Mouse (Mus musculus) forebrain, embryonic 13.5 days (tissue): Measurements from ENCODE around the gene Hfm1. TPM values are rescaled to one million over a fixed set of nuclear protein-coding genes. Genes with fewer than 3 reads are reported as not detected.

Source experiments
- ATAC-seq: fragments of 200-750 bp; cut with Nextera tagmentation; 2 replicates; pipeline ENCODE4 v1.8.0; 2017
- H3K27ac ChIP-seq: fragments of 300-500 bp; sonication (generic); 2 replicates; pipeline ENCODE4 v1.5.1; 2015; ENCODE audit warnings: inconsistent platforms, mild to moderate bottlenecking, moderate library complexity
- H3K27me3 ChIP-seq: fragments of 300-500 bp; sonication (generic); 2 replicates; pipeline ENCODE4 v1.6.1; 2015; ENCODE audit warnings: mild to moderate bottlenecking, inconsistent platforms
- H3K36me3 ChIP-seq: fragments of 300-500 bp; sonication (generic); 2 replicates; pipeline ENCODE4 v1.6.1; 2015; ENCODE audit warnings: mild to moderate bottlenecking, inconsistent platforms; ENCODE audit not compliant: poor library complexity, severe bottlenecking
- H3K4me1 ChIP-seq: fragments of 300-500 bp; sonication (generic); 2 replicates; pipeline ENCODE4 v1.6.1; 2015; ENCODE audit warnings: inconsistent platforms
- H3K4me2 ChIP-seq: fragments of 300-500 bp; sonication (generic); 2 replicates; pipeline ENCODE4 v1.6.1; 2015; ENCODE audit warnings: inconsistent platforms, mild to moderate bottlenecking, moderate library complexity
- H3K4me3 ChIP-seq: fragments of 300-500 bp; sonication (generic); 2 replicates; pipeline ENCODE4 v1.5.1; 2015; ENCODE audit warnings: mild to moderate bottlenecking, inconsistent platforms
- H3K9ac ChIP-seq: fragments of 300-500 bp; sonication (generic); 2 replicates; pipeline ENCODE4 v1.6.1; 2015; ENCODE audit warnings: mild to moderate bottlenecking, inconsistent platforms
- H3K9me3 ChIP-seq: fragments of 300-500 bp; sonication (generic); replicated peaks from 2 replicates; pipeline ENCODE4 v1.6.1; 2016; ENCODE audit warnings: inconsistent platforms
- WGBS: fragments of 180-500 bp; shearing (Covaris S2); methylation state at CpG from one replicate; pipeline ENCODE4 v1.1.7; 2015; 5-methylcytosine and 5-hydroxymethylcytosine counted together
- polyA plus RNA-seq: library from polyadenylated mRNA; unstranded; fragments of >200 nt; fragmentation: Nextera tagmentation; extraction: Ambion mirVana; gene quantifications from 2 replicates; pipeline ENCODE4 v1.2.1, GENCODE M21; 2015

Hfm1 gene
- 5.5 and 6.0 TPM in 2 replicates for polyA plus RNA-seq

- H3K4me2 ChIP-seq, result peak within 1 kb of the TSS; percentile 65
- 0 out of 2 replicates have a peak, but pooled peaks cover 2% of the 10 kb centered on the region for H3K36me3 ChIP-seq
- no peaks in the 10 kb centered on the region for H3K27me3 ChIP-seq
- H3K9me3 ChIP-seq, result no peaks in the 10 kb centered on the region
- WGBS, result under 1% methylated on average over 49 of the region's 76 CpGs
- H3K4me3 ChIP-seq, result peak within 1 kb of the TSS; percentile 59
- ATAC-seq, result peak; percentile 98
- peak within 1 kb of the TSS; percentile 83 for H3K27ac ChIP-seq
- no peaks in the 10 kb centered on the region for H3K4me1 ChIP-seq
- H3K9ac ChIP-seq, result peak within 1 kb of the TSS; percentile 76
Observed at GRCm38 (mm10) chr5:106925488-106926368, at the start of gene Hfm1. Hfm1 (minus strand) TSS chr5:106926321.

- Histone ChIP-seq H3K9me3 (no peaks in the 10 kb centered on the region), H3K9ac (no peak overlapping the region), H3K4me3 (no peak overlapping the region), H3K4me2 (no peak overlapping the region), H3K27me3 (no peaks in the 10 kb centered on the region), H3K4me1 (no peaks in the 10 kb centered on the region), H3K36me3 (peaks cover 85% of the 10 kb centered on the region), H3K27ac (no peak overlapping the region)
- 92% methylated on average over 7 of the region's 7 CpGs for WGBS
- no peak for ATAC-seq
Observed at GRCm38 (mm10) chr5:106973883-106974282, 47.8 kb upstream of the Hfm1 start.

- H3K4me3 ChIP-seq, result no peak overlapping the region
- no peaks in the 10 kb centered on the region for H3K27me3 ChIP-seq
- no peak overlapping the region for H3K4me2 ChIP-seq
- ATAC-seq, result no peak
- peaks cover 31% of the 10 kb centered on the region for H3K36me3 ChIP-seq
- H3K9me3 ChIP-seq, result no peaks in the 10 kb centered on the region
- 96% methylated on average over 1 of the region's 1 CpGs for WGBS
- no peak overlapping the region for H3K27ac ChIP-seq
- H3K4me1 ChIP-seq, result peaks cover 21% of the 10 kb centered on the region
- H3K9ac ChIP-seq, result 0 out of 2 replicates have a peak overlapping the region, but pooled peaks have one; percentile 12
Observed at GRCm38 (mm10) chr5:106967578-106967977, 41.5 kb upstream of the Hfm1 start.

GRCm38 (mm10) chr5:106966443-106966842, 40.3 kb upstream of the Hfm1 start:
- no peak for ATAC-seq
- no peaks in the 10 kb centered on the region for H3K9me3 ChIP-seq
- 96% methylated on average over 3 of the region's 3 CpGs for WGBS
- no peak overlapping the region for H3K27ac ChIP-seq
- no peak overlapping the region for H3K4me3 ChIP-seq
- no peak overlapping the region for H3K9ac ChIP-seq
- no peaks in the 10 kb centered on the region for H3K27me3 ChIP-seq
- no peak overlapping the region for H3K4me2 ChIP-seq
- peaks cover 21% of the 10 kb centered on the region for H3K4me1 ChIP-seq
- peaks cover 23% of the 10 kb centered on the region for H3K36me3 ChIP-seq

- H3K36me3 ChIP-seq, result peaks cover 6% of the 10 kb centered on the region
- peak overlapping the region; percentile 55 for H3K27ac ChIP-seq
- no peaks in the 10 kb centered on the region for H3K27me3 ChIP-seq
- WGBS, result under 1% methylated on average over 41 of the region's 41 CpGs
- peak overlapping the region; percentile 85 for H3K9ac ChIP-seq
- H3K9me3 ChIP-seq, result no peaks in the 10 kb centered on the region
- peak; percentile 91 for ATAC-seq
- H3K4me3 ChIP-seq, result peak overlapping the region; percentile 87
- H3K4me2 ChIP-seq, result peak overlapping the region; percentile 74
- H3K4me1 ChIP-seq, result peaks cover 21% of the 10 kb centered on the region
Observed at GRCm38 (mm10) chr5:106964513-106965014, 38.4 kb upstream of the Hfm1 start.

- Histone ChIP-seq H3K4me1 (peaks cover 23% of the 10 kb centered on the region), H3K4me2 (peak within 1 kb of the TSS; percentile 74), H3K27me3 (no peaks in the 10 kb centered on the region), H3K36me3 (no peaks in the 10 kb centered on the region), H3K9me3 (no peaks in the 10 kb centered on the region), H3K27ac (peak within 1 kb of the TSS; percentile 55), H3K4me3 (peak within 1 kb of the TSS; percentile 87), H3K9ac (peak within 1 kb of the TSS; percentile 85)
- WGBS, result 6% methylated on average over 53 of the region's 54 CpGs
- peak; percentile 94 for ATAC-seq
Observed at GRCm38 (mm10) chr5:106963584-106964512, 37.7 kb upstream of the Hfm1 start, which contains the start of gene Cdc7. Cdc7 (plus strand) TSS chr5:106964322.

- no peak for ATAC-seq
- Histone ChIP-seq H3K4me3 (no peak overlapping the region), H3K36me3 (no peaks in the 10 kb centered on the region), H3K27me3 (no peaks in the 10 kb centered on the region), H3K4me1 (peaks cover 15% of the 10 kb centered on the region), H3K27ac (no peak overlapping the region), H3K4me2 (no peak overlapping the region), H3K9ac (no peak overlapping the region), H3K9me3 (no peaks in the 10 kb centered on the region)
- 81% methylated on average over 2 of the region's 2 CpGs for WGBS
Observed at GRCm38 (mm10) chr5:106960451-106960850, 34.3 kb upstream of the Hfm1 start.

GRCm38 (mm10) chr5:106959031-106959430, 32.9 kb upstream of the Hfm1 start:
- Histone ChIP-seq H3K4me3 (no peak overlapping the region), H3K9ac (no peak overlapping the region), H3K4me1 (peaks cover 9% of the 10 kb centered on the region; the same call in 1 of the 2 replicates), H3K9me3 (no peaks in the 10 kb centered on the region; the same call in 1 of the 2 replicates), H3K27ac (no peak overlapping the region), H3K4me2 (no peak overlapping the region), H3K27me3 (no peaks in the 10 kb centered on the region), H3K36me3 (no peaks in the 10 kb centered on the region)
- WGBS, result 66% methylated on average over 3 of the region's 3 CpGs
- ATAC-seq, result no peak

- peaks cover 4% of the 10 kb centered on the region; the same call in 1 of the 2 replicates for H3K9me3 ChIP-seq
- no peaks in the 10 kb centered on the region for H3K36me3 ChIP-seq
- peaks cover 4% of the 10 kb centered on the region; the same call in 1 of the 2 replicates for H3K4me1 ChIP-seq
- H3K9ac ChIP-seq, result no peak overlapping the region
- WGBS, result 87% methylated on average over 3 of the region's 3 CpGs
- no peaks in the 10 kb centered on the region for H3K27me3 ChIP-seq
- no peak overlapping the region for H3K27ac ChIP-seq
- H3K4me3 ChIP-seq, result no peak overlapping the region
- no peak overlapping the region for H3K4me2 ChIP-seq
- ATAC-seq, result no peak
Observed at GRCm38 (mm10) chr5:106956467-106956866, 30.3 kb upstream of the Hfm1 start.

- H3K27ac ChIP-seq, result no peak overlapping the region
- 88% methylated on average over 6 of the region's 6 CpGs for WGBS
- no peak overlapping the region for H3K9ac ChIP-seq
Observed at GRCm38 (mm10) chr5:106948683-106949082, 22.6 kb upstream of the Hfm1 start.

GRCm38 (mm10) chr5:106946342-106946741, 20.2 kb upstream of the Hfm1 start:
- no peaks in the 10 kb centered on the region for H3K36me3 ChIP-seq
- no peaks in the 10 kb centered on the region for H3K4me1 ChIP-seq
- ATAC-seq, result no peak
- H3K27ac ChIP-seq, result no peak overlapping the region
- WGBS, result 84% methylated on average over 4 of the region's 4 CpGs
- no peak overlapping the region for H3K4me2 ChIP-seq
- H3K4me3 ChIP-seq, result no peak overlapping the region
- H3K27me3 ChIP-seq, result no peaks in the 10 kb centered on the region
- no peak overlapping the region for H3K9ac ChIP-seq
- H3K9me3 ChIP-seq, result no peaks in the 10 kb centered on the region

More at GRCm38 (mm10) chr5:106948683-106949082, 22.6 kb upstream of the Hfm1 start:
- no peaks in the 10 kb centered on the region for H3K36me3 ChIP-seq
- no peak for ATAC-seq
- H3K4me1 ChIP-seq, result no peaks in the 10 kb centered on the region
- no peak overlapping the region for H3K4me2 ChIP-seq
- H3K9me3 ChIP-seq, result 0 out of 2 replicates have a peak, but pooled peaks cover 1% of the 10 kb centered on the region
- no peak overlapping the region for H3K4me3 ChIP-seq
- H3K27me3 ChIP-seq, result no peaks in the 10 kb centered on the region
